Mouse (Mus musculus) midbrain, postnatal 0 days (tissue): ENCODE measurements around the gene Capza2. TPM values are rescaled to one million over a fixed set of nuclear protein-coding genes. Genes with fewer than 3 reads are reported as not detected.

Experiments used
- ATAC-seq: fragments of 200-750 bp; cut with Nextera tagmentation; 2 replicates; pipeline ENCODE4 v1.8.0; 2017; ENCODE audit warnings: moderate number of reproducible peaks, mild to moderate bottlenecking, moderate TSS enrichment, moderate library complexity; ENCODE audit not compliant: low FRiP score
- DNase-seq: peaks from one replicate; pipeline ENCODE4 v3.0.0-alpha.2; 2015; ENCODE audit warnings: low spot score
- H3K27ac ChIP-seq: fragments of 300-500 bp; sonication (generic); 2 replicates; pipeline ENCODE4 v1.5.1; 2014; ENCODE audit warnings: low read depth, mild to moderate bottlenecking, low read length, mixed read lengths
- H3K27me3 ChIP-seq: fragments of 300-500 bp; sonication (generic); 2 replicates; pipeline ENCODE4 v1.6.1; 2014; ENCODE audit warnings: low read length, control low read depth, mixed read lengths; ENCODE audit not compliant: insufficient read depth
- H3K36me3 ChIP-seq: fragments of 300-500 bp; sonication (generic); 2 replicates; pipeline ENCODE4 v1.6.1; 2014; ENCODE audit warnings: low read length, control low read depth, mixed read lengths; ENCODE audit not compliant: insufficient read depth
- H3K4me1 ChIP-seq: fragments of 300-500 bp; sonication (generic); 2 replicates; pipeline ENCODE4 v1.6.1; 2014; ENCODE audit warnings: mild to moderate bottlenecking, control low read depth, antibody characterized with exemption, low read length, mixed read lengths; ENCODE audit not compliant: insufficient read depth
- H3K4me2 ChIP-seq: fragments of 300-500 bp; sonication (generic); 2 replicates; pipeline ENCODE4 v1.6.1; 2014; ENCODE audit warnings: low read depth, mild to moderate bottlenecking, low read length, mixed read lengths; ENCODE audit not compliant: poor library complexity, severe bottlenecking
- H3K4me3 ChIP-seq: fragments of 300-500 bp; sonication (generic); 2 replicates; pipeline ENCODE4 v1.5.1; 2014; ENCODE audit warnings: low read depth, mild to moderate bottlenecking, low read length, moderate library complexity
- H3K9ac ChIP-seq: fragments of 300-500 bp; sonication (generic); replicated peaks from 2 replicates; pipeline ENCODE4 v1.6.1; 2014; ENCODE audit warnings: mild to moderate bottlenecking, low read length, moderate library complexity, mixed read lengths; ENCODE audit not compliant: poor library complexity, severe bottlenecking
- H3K9me3 ChIP-seq: fragments of 300-500 bp; sonication (generic); 2 replicates; pipeline ENCODE4 v1.6.1; 2016; ENCODE audit warnings: low read length, control low read depth
- CTCF ChIP-seq: IDR thresholded peaks from 2 replicates; pipeline ENCODE4 v1.5.1; 2016; ENCODE audit warnings: antibody characterized with exemption, mild to moderate bottlenecking
- WGBS: fragments of 180-500 bp; shearing (Covaris S2); extraction: QIAGEN DNeasy Blood & Tissue Kit; methylation state at CpG from one replicate; pipeline ENCODE4 v1.1.7; 2014; 5-methylcytosine and 5-hydroxymethylcytosine counted together
- polyA plus RNA-seq: library from polyadenylated mRNA; unstranded; fragments of >200 nt; fragmentation: Nextera tagmentation; extraction: Ambion mirVana; gene quantifications from 2 replicates; pipeline ENCODE4 v1.2.1, GENCODE M21; 2015
- total RNA-seq: library from RNA; depleted of rRNA; stranded (reverse); fragments of >200 nt; gene quantifications from 2 replicates; pipeline ENCODE4 v1.2.3, GENCODE M21; 2014

The Capza2 gene
- total and polyA plus RNA-seq, 2 experiments from 2014 or later: 136 to 233 TPM

- under 1% methylated on average over 25 of the region's 45 CpGs for WGBS
- ATAC-seq (peak; percentile 98), DNase-seq (peak; percentile 97)
- peak overlapping the region; percentile 55 for H3K4me2 ChIP-seq
- H3K9me3 ChIP-seq: no peaks in the 10 kb centered on the region
- no peaks in the 10 kb centered on the region for H3K36me3 ChIP-seq
- no peaks in the 10 kb centered on the region for H3K27me3 ChIP-seq
- TF ChIP-seq CTCF: no peak
- peak overlapping the region; percentile 94 for H3K9ac ChIP-seq
- peak overlapping the region; percentile 91 for H3K27ac ChIP-seq
- H3K4me3 ChIP-seq: peak overlapping the region; percentile 90
- H3K4me1 ChIP-seq: no peaks in the 10 kb centered on the region
Measured at GRCm38 (mm10) chr6:17636764-17637170, 733 bp downstream of the Capza2 start.

GRCm38 (mm10) chr6:17637205-17638203 lies 1.5 kb downstream of the Capza2 start:
- Histone ChIP-seq H3K27ac (peak overlapping the region; percentile 91), H3K9me3 (no peaks in the 10 kb centered on the region), H3K9ac (peak overlapping the region; percentile 94), H3K4me1 (no peaks in the 10 kb centered on the region), H3K27me3 (no peaks in the 10 kb centered on the region), H3K4me3 (peak overlapping the region; percentile 90), H3K4me2 (peak overlapping the region; percentile 55), H3K36me3 (no peaks in the 10 kb centered on the region)
- under 1% methylated on average over 38 of the region's 62 CpGs for WGBS
- DNase-seq (peak; percentile 52), ATAC-seq (peak; percentile 84)
- peak; percentile 3; the same call in 1 of the 2 replicates for TF ChIP-seq CTCF

- DNase-seq (no peak), ATAC-seq (no peak)
- Histone ChIP-seq H3K4me1 (no peaks in the 10 kb centered on the region), H3K27me3 (no peaks in the 10 kb centered on the region), H3K4me2 (no peak overlapping the region), H3K27ac (no peak overlapping the region), H3K36me3 (no peaks in the 10 kb centered on the region), H3K9me3 (no peaks in the 10 kb centered on the region), H3K4me3 (no peak overlapping the region), H3K9ac (no peak overlapping the region)
- WGBS: 87% methylated on average over 9 of the region's 9 CpGs
- no peak for TF ChIP-seq CTCF
Measured at GRCm38 (mm10) chr6:17640031-17640430, 4.0 kb downstream of the Capza2 start.

GRCm38 (mm10) chr6:17642739-17643138 lies 6.7 kb downstream of the Capza2 start:
- Histone ChIP-seq H3K36me3 (no peaks in the 10 kb centered on the region), H3K9ac (no peak overlapping the region), H3K4me1 (peaks cover 3% of the 10 kb centered on the region; the same call in 1 of the 2 replicates), H3K9me3 (no peaks in the 10 kb centered on the region), H3K27me3 (no peaks in the 10 kb centered on the region), H3K4me3 (no peak overlapping the region), H3K4me2 (no peak overlapping the region), H3K27ac (no peak overlapping the region)
- TF ChIP-seq CTCF: no peak
- ATAC-seq (no peak), DNase-seq (no peak)
- WGBS: 62% methylated on average over 3 of the region's 3 CpGs

GRCm38 (mm10) chr6:17646107-17646506 lies 10.1 kb downstream of the Capza2 start:
- no peak for DNase-seq
- Histone ChIP-seq H3K9me3 (no peaks in the 10 kb centered on the region), H3K36me3 (peaks cover 5% of the 10 kb centered on the region; the same call in 1 of the 2 replicates), H3K27ac (no peak overlapping the region), H3K4me1 (peaks cover 3% of the 10 kb centered on the region; the same call in 1 of the 2 replicates), H3K27me3 (no peaks in the 10 kb centered on the region), H3K9ac (no peak overlapping the region), H3K4me3 (no peak overlapping the region), H3K4me2 (no peak overlapping the region)
- no peak for TF ChIP-seq CTCF
- 85% methylated on average over 3 of the region's 3 CpGs for WGBS
- ATAC-seq: no peak

- Histone ChIP-seq H3K9ac (no peak overlapping the region), H3K4me3 (no peak overlapping the region), H3K27me3 (no peaks in the 10 kb centered on the region), H3K9me3 (no peaks in the 10 kb centered on the region), H3K4me2 (no peak overlapping the region), H3K36me3 (peaks cover 10% of the 10 kb centered on the region), H3K4me1 (no peaks in the 10 kb centered on the region), H3K27ac (no peak overlapping the region)
- ATAC-seq (no peak), DNase-seq (no peak)
- WGBS: 89% methylated on average over 2 of the region's 2 CpGs
- TF ChIP-seq CTCF: no peak
Measured at GRCm38 (mm10) chr6:17652132-17652531, 16.1 kb downstream of the Capza2 start.
